Comparison of ENCODE assay signal across 9 mouse cellular contexts in the genomic region with DNA sequence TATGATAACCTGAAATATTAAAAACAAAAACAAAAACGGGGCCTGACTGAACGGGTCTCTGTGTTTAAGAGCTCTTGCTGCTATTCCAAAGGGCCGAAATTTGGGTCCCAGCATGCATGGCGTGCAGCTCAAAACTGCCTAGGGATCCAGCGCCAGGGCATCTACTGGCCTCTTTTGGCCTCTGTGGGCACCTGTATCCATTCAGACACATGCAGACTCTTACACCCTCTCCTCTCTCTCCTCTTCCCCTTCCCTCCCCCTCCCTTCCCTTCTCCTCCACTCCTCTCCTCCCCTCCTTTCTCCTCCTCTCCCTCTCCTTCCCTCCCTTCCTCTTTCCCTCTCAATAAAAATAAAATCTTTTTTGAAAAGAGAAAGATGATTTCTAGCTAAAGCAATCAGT. TPM values are rescaled to one million over a fixed set of nuclear protein-coding genes. Genes with fewer than 3 reads are reported as not detected.
DNase-seq lines count a peak whose midpoint lies in the region; ATAC-seq and TF ChIP-seq lines count a peak whose summit lies in the region.
"Had no signal": no experiment of that assay in that cellular context is flagged by ENCODE, and none has a peak within 500 bp of the region (broad histone marks: within the 10 kb centered on the region; RNA-seq: fewer than 3 reads in every experiment).

No protein-coding gene starts in this region.

- no peaks in the 10 kb centered on the region for H3K36me3 ChIP-seq in liver, embryonic 11.5 days (ENCODE audit: control insufficient read depth, insufficient read depth, low read length)
- no peaks in the 10 kb centered on the region for H3K36me3 ChIP-seq in liver, embryonic 12.5 days
- no peaks in the 10 kb centered on the region for H3K36me3 ChIP-seq in hindbrain, embryonic 13.5 days

- H3K9me3 ChIP-seq in liver, embryonic 11.5 days (ENCODE audit: control insufficient read depth, low read length): no peaks in the 10 kb centered on the region
- no peaks in the 10 kb centered on the region for H3K9me3 ChIP-seq in liver, embryonic 12.5 days (replicated peaks)
- no peaks in the 10 kb centered on the region for H3K9me3 ChIP-seq in hindbrain, embryonic 13.5 days

- TF ChIP-seq POLR2A in olfactory bulb, adult 2 months (IDR thresholded peaks at IDR 0.05; ENCODE audit: insufficient read depth, low read depth, low read length): no peak

- H3K9ac ChIP-seq in liver, embryonic 11.5 days (ENCODE audit: low read depth, low read length): no peak overlapping the region
- no peak overlapping the region for H3K9ac ChIP-seq in liver, embryonic 12.5 days
- peak overlapping the region; percentile 69; the same call in 1 of the 2 replicates for H3K9ac ChIP-seq in hindbrain, embryonic 13.5 days

- no peak for ATAC-seq in liver, embryonic 11.5 days (replicated peaks; ENCODE audit: low FRiP score)
- ATAC-seq in liver, embryonic 12.5 days: no peak
- ATAC-seq in hindbrain, embryonic 13.5 days (ENCODE audit: low FRiP score): peak; percentile 59
- ATAC-seq: lung, postnatal 0 days had no signal

- peak overlapping the region; percentile 33; the same call in 1 of the 2 replicates for H3K4me2 ChIP-seq in liver, embryonic 11.5 days
- H3K4me2 ChIP-seq in liver, embryonic 12.5 days: no peak overlapping the region
- H3K4me2 ChIP-seq in hindbrain, embryonic 13.5 days: peak overlapping the region; percentile 61

- H3K4me1 ChIP-seq in liver, embryonic 11.5 days (replicated peaks; ENCODE audit: control insufficient read depth, insufficient read depth, low read length): no peaks in the 10 kb centered on the region
- H3K4me1 ChIP-seq in liver, embryonic 12.5 days: no peaks in the 10 kb centered on the region
- H3K4me1 ChIP-seq in hindbrain, embryonic 13.5 days (replicated peaks): peaks cover 9% of the 10 kb centered on the region
- H3K4me1 ChIP-seq in olfactory bulb, adult 2 months (ENCODE audit: control insufficient read depth, insufficient read depth, low read length): peaks cover 2% of the 10 kb centered on the region; the same call in 1 of the 2 replicates

- intact Hi-C loops in left cerebral cortex, postnatal 14 days (cut with DNase I): no loop called here

- H3K27ac ChIP-seq in liver, embryonic 11.5 days (ENCODE audit: low read depth, low read length): no peak overlapping the region
- H3K27ac ChIP-seq in liver, embryonic 12.5 days: no peak overlapping the region
- H3K27ac ChIP-seq in hindbrain, embryonic 13.5 days: peak overlapping the region; percentile 91
- H3K27ac ChIP-seq in olfactory bulb, adult 2 months (ENCODE audit: insufficient read depth, low read depth, low read length): no peak overlapping the region

- TF ChIP-seq CTCF in olfactory bulb, adult 2 months (IDR thresholded peaks at IDR 0.05; ENCODE audit: insufficient read depth, low read depth, low read length): no peak

- no peak overlapping the region for H3K4me3 ChIP-seq in liver, embryonic 11.5 days (ENCODE audit: low read depth, low read length)
- H3K4me3 ChIP-seq in liver, embryonic 12.5 days: no peak overlapping the region
- peak overlapping the region; percentile 38 for H3K4me3 ChIP-seq in hindbrain, embryonic 13.5 days
- peak overlapping the region; percentile 25; the same call in 1 of the 2 replicates for H3K4me3 ChIP-seq in olfactory bulb, adult 2 months (ENCODE audit: insufficient read depth, low read depth, low read length)

- peaks cover 8% of the 10 kb centered on the region; the same call in 1 of the 2 replicates for H3K27me3 ChIP-seq in liver, embryonic 11.5 days (replicated peaks; ENCODE audit: control insufficient read depth, insufficient read depth, low read length)
- peaks cover 15% of the 10 kb centered on the region; the same call in 1 of the 2 replicates for H3K27me3 ChIP-seq in liver, embryonic 12.5 days (replicated peaks)
- H3K27me3 ChIP-seq in hindbrain, embryonic 13.5 days: no peaks in the 10 kb centered on the region

- no peak for DNase-seq in liver, embryonic 11.5 days (ENCODE audit: low spot score)
- peak; percentile 41 to 47 for DNase-seq in cerebellum, postnatal 36 days
- no peak for DNase-seq in left cerebral cortex, postnatal 14 days (ENCODE audit: low spot score in 2 of 2)
- no peak for DNase-seq in gastrocnemius, postnatal 10 days
- no peak for DNase-seq in urinary bladder, postnatal 14 days (ENCODE audit: low spot score)

- WGBS in liver, embryonic 11.5 days: 44% methylated on average over 5 of the region's 5 CpGs
- 40% methylated on average over 5 of the region's 5 CpGs for WGBS in liver, embryonic 12.5 days (ENCODE audit: insufficient replicate concordance)
- WGBS in hindbrain, embryonic 13.5 days: 36% methylated on average over 5 of the region's 5 CpGs
- WGBS in olfactory bulb, adult 2 months: 25% methylated on average over 5 of the region's 5 CpGs

RNA-seq across cellular contexts. Expression of gene Dner, which starts 13.4 kb away (rescaled TPM):
- polyA plus RNA-seq in liver, embryonic 11.5 days (2014; fragmentation: Nextera tagmentation; extraction: Ambion mirVana): 0.32 and 0.38 TPM in 2 replicates
- polyA plus RNA-seq in liver, embryonic 12.5 days (2016; fragmentation: Nextera tagmentation; extraction: Ambion mirVana): 0.06 and 0.08 TPM in 2 replicates
- 262 and 287 TPM in 2 replicates for polyA plus RNA-seq in hindbrain, embryonic 13.5 days (2015; fragmentation: Nextera tagmentation; extraction: Ambion mirVana)
- not detected in 2 replicates for polyA plus RNA-seq in olfactory bulb, adult 2 months (2012; ENCODE audit: insufficient read depth, insufficient read length, low replicate concordance, missing spikeins)
- total RNA-seq in left cerebral cortex, postnatal 14 days (2021): 100 to 1,000 TPM; 203 to 215 TPM
- total RNA-seq in gastrocnemius, postnatal 10 days (2021): 1 to 10 TPM; 1.9 to 2.1 TPM

Comparison
In these comparisons a context has a peak if more than half of its experiments do, and no peak if none do; other contexts are left out.
1. DNase-seq: peak in cerebellum, postnatal 36 days (2 of 2); none in liver, embryonic 11.5 days (single experiment), left cerebral cortex, postnatal 14 days (0 of 2), gastrocnemius, postnatal 10 days (single experiment) and urinary bladder, postnatal 14 days (single experiment).
2. H3K4me3 ChIP-seq: peak in hindbrain, embryonic 13.5 days (single experiment) and olfactory bulb, adult 2 months (single experiment); none in liver, embryonic 11.5 days (single experiment) and liver, embryonic 12.5 days (single experiment).